Mouse (Mus musculus): ENCODE measurements around the gene Zranb3.

DNA sequence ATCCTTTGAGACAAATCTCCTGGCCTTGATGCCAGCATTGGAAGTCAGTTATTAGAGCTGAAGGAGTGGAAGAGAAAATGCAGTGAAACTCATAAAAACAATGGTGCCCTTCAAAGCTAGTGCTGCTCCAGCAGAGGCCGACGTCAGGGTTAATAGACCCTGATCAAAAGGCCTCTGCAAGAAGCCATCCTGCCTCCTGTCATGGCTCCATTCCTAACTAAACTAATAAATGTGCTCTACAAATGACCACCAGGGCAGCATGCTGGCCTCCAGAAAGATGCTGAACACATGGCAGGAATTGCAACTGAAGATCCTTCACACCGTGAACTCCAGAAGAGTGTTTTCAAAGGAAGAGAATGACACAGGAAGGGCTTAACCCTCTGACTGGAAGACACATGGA, 117.5 kb downstream of the Zranb3 start:
- no peak for TF ChIP-seq CTCF (IDR thresholded peaks at IDR 0.05; ENCODE audit: extremely low read depth, insufficient read depth, insufficient read length, insufficient replicate concordance)
- TF ChIP-seq POLR2A (IDR thresholded peaks at IDR 0.05; ENCODE audit: low read depth, low read length), result no peak
